Mouse (Mus musculus) kidney, adult 10 weeks (tissue): ENCODE results near the gene Cer1. TPM values are rescaled to one million over a fixed set of nuclear protein-coding genes. Genes with fewer than 3 reads are reported as not detected.

ENCODE experiments used
- polyA plus RNA-seq: library from polyadenylated mRNA; stranded (reverse); fragments of 350-450 nt; fragmentation: Illumina TruSeq; extraction: RNeasy Lipid Tissue Mini Kit (QIAGEN cat#74804); gene quantifications from one replicate; pipeline ENCODE4 v1.2.3, GENCODE M21; 2014; ENCODE audit warnings: low read depth, low replicate concordance

The Cer1 gene
- not detected for polyA plus RNA-seq

DNA sequence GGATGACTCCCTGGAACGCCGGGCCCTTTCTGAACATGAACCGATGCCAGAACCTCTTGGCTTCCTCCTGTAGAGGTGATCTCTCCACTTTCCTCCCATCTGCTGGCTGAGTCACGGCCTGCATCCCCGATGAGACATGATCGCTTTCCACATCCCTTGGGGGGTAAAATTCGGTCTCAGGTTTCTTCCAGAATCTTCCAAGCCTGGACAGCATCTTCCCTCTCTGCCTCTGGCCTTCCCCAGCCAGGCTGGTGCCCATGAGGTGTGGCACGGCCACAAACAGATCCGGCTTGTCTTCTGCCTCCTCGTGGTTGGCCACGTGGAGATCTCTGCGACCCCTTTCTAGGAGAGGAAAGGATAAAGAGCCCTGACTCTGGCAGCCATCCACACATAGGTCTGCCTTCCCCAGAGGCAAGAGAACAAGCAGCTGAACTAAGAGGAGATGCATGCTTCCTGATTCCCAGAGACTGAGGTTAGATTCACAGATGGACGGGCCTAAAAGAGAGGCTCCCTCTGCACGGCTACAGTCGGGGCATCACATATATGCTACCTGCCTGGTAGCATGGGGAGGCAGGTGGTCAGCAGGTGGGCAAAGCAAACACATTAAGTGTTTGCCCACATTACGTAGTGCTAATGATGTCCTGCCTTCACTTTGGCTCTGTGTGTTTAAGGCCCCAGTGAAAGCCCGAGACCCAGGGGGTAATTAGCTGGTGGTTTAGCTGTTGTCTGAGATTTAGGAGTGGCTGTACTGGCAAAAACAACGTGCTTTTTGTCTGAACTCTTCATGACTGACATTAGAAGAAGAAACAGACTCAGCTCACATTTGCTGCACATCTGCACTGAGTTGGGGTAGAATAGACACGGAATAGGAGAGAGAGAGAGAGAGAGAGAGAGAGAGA, at the start of gene Cer1:
Gene Cer1 (minus strand): TSS at position 513 of the 899 bp plus-strand sequence.

DNA sequence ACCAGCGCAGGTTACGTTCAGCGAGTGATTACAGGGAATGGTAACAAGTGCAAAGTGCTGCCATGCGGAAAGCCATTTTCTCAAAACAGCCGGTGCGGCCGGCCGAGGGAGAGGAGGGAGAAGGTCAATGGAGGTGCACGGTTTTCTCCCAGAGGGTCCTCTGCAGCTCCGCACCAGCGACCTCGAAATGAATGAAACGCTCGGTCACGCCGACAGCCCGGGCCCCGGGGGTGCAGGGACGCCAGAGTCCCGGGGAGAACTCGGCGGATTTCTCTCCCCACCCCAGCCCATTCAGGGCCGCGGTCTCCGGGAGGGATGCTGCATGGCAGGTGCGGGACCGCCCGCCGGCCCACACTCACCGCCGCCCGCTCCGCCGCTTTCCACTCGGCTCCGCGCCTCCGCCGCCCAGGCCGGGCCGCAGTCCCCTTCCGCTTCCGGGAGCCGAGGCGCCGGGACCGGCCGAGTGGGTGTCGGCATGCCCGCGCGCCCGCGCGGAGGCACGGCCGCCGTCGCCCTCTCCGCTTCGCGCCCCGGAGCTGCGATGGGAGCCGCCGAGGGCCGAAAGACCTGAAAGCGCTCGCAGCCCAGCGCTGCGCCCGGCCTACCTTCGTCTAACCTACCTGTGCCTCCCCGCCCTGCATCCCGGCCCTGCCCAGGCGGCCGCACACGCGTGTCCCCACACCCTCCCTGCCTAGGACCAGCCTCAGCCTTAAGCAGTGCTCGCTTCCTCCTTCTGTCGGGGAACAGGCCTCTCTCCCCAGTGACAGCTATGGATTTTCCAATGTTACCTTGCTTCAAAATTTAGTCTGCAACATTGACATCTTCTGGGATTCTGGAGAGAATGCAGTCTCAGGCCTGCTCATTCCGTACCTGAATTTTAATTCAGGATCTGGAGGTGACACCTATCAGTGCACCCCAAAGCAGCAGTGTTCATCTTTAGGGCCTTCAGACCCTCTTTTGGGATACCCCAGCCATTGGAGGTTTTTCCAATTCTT, 25.5 kb downstream of the Cer1 start, which contains the start of gene Zdhhc21:
Gene Zdhhc21 (minus strand): TSS at position 828 of the 995 bp plus-strand sequence.

Other genes starting within 250 kb of the Cer1 start
- 32.3 TPM for gene Nfib, start 179.4 kb downstream of the Cer1 start, polyA plus RNA-seq
- gene Zdhhc21, start 25.2 kb downstream of the Cer1 start, polyA plus RNA-seq = 21.3 TPM
- gene Frem1, start 167.2 kb upstream of the Cer1 start, polyA plus RNA-seq = 3.8 TPM